Mouse (Mus musculus) bone marrow, adult 2 months (tissue): ENCODE data around the gene Tmtc2.

Source experiments
- CTCF ChIP-seq: fragments of 200-500 bp; IDR thresholded peaks from 2 replicates; pipeline ENCODE4 v1.5.1; 2011; ENCODE audit warnings: low read length, control low read depth; ENCODE audit not compliant: control insufficient read depth, insufficient read depth
- POLR2A ChIP-seq: fragments of 200-500 bp; IDR thresholded peaks from 2 replicates; pipeline ENCODE4 v1.6.1; 2011; ENCODE audit warnings: low read depth, mild to moderate bottlenecking, control low read depth, low read length, borderline replicate concordance; ENCODE audit not compliant: control insufficient read depth

GRCm38 (mm10) chr10:105186636-105187035 is 387.6 kb downstream of the Tmtc2 start:
- TF ChIP-seq CTCF, result no peak
- no peak for TF ChIP-seq POLR2A
